Comparison of ENCODE assay signal across 8 mouse cellular contexts in genomic region chr9:124281912-124282686, GRCm38 (mm10). TPM values are rescaled to one million over a fixed set of nuclear protein-coding genes. Genes with fewer than 3 reads are reported as not detected.
DNase-seq lines count a peak whose midpoint lies in the region; ATAC-seq lines count a peak whose summit lies in the region.

No protein-coding gene starts in this region.

- H3K4me2 ChIP-seq in heart, embryonic 13.5 days: peak overlapping the region; percentile 81
- peak overlapping the region; percentile 73 for H3K4me2 ChIP-seq in liver, embryonic 12.5 days
- peak overlapping the region; percentile 70 for H3K4me2 ChIP-seq in stomach, embryonic 15.5 days

- ATAC-seq in erythroid progenitor cell, adult 5-6 weeks (replicated peaks; ENCODE audit: low FRiP score, poor library complexity, severe bottlenecking): peak; percentile 89
- ATAC-seq in heart, embryonic 13.5 days (ENCODE audit: extremely low read depth, insufficient number of reproducible peaks, low FRiP score, low TSS enrichment): peak; percentile 80
- peak; percentile 98 for ATAC-seq in liver, embryonic 12.5 days
- peak; percentile 98 for ATAC-seq in stomach, embryonic 15.5 days (ENCODE audit: insufficient read depth, low FRiP score, low read depth)

- 0 out of 2 replicates have a peak, but pooled peaks cover 7% of the 10 kb centered on the region for H3K9me3 ChIP-seq in heart, embryonic 13.5 days
- no peaks in the 10 kb centered on the region for H3K9me3 ChIP-seq in liver, embryonic 12.5 days (replicated peaks)
- H3K9me3 ChIP-seq in stomach, embryonic 15.5 days: no peaks in the 10 kb centered on the region

- DNase-seq in CD4-positive helper T cell, adult 2 months (ENCODE audit: low read depth, low spot score): peak; percentile 91
- DNase-seq in brain, embryonic 18.5 days (ENCODE audit: low read depth, low spot score): peak; percentile 85
- DNase-seq in kidney, postnatal 10 days: peak; percentile 88
- DNase-seq in natural killer cell, adult 2 months (ENCODE audit: low spot score in 2 of 2): peak; percentile 69 to 76

- H3K27me3 ChIP-seq in heart, embryonic 13.5 days (replicated peaks): no peaks in the 10 kb centered on the region
- H3K27me3 ChIP-seq in liver, embryonic 12.5 days (replicated peaks): no peaks in the 10 kb centered on the region
- no peaks in the 10 kb centered on the region for H3K27me3 ChIP-seq in stomach, embryonic 15.5 days (replicated peaks)

- WGBS in heart, embryonic 13.5 days: 1% methylated on average over 22 of the region's 22 CpGs
- 2% methylated on average over 22 of the region's 22 CpGs for WGBS in liver, embryonic 12.5 days (ENCODE audit: insufficient replicate concordance)
- under 1% methylated on average over 22 of the region's 22 CpGs for WGBS in stomach, embryonic 15.5 days

- peak overlapping the region; percentile 82 for H3K27ac ChIP-seq in heart, embryonic 13.5 days (replicated peaks)
- H3K27ac ChIP-seq in liver, embryonic 12.5 days: peak overlapping the region; percentile 74
- H3K27ac ChIP-seq in stomach, embryonic 15.5 days: peak overlapping the region; percentile 84

- peaks cover 19% of the 10 kb centered on the region for H3K36me3 ChIP-seq in heart, embryonic 13.5 days
- H3K36me3 ChIP-seq in liver, embryonic 12.5 days: peaks cover 15% of the 10 kb centered on the region
- H3K36me3 ChIP-seq in stomach, embryonic 15.5 days: no peaks in the 10 kb centered on the region

- H3K9ac ChIP-seq in heart, embryonic 13.5 days: peak overlapping the region; percentile 85
- peak overlapping the region; percentile 78 for H3K9ac ChIP-seq in liver, embryonic 12.5 days
- peak overlapping the region; percentile 51 for H3K9ac ChIP-seq in stomach, embryonic 15.5 days

- peak overlapping the region; percentile 69 for H3K4me3 ChIP-seq in heart, embryonic 13.5 days
- H3K4me3 ChIP-seq in liver, embryonic 12.5 days: peak overlapping the region; percentile 73
- H3K4me3 ChIP-seq in stomach, embryonic 15.5 days (replicated peaks): peak overlapping the region; percentile 83

- H3K4me1 ChIP-seq in heart, embryonic 13.5 days: peaks cover 19% of the 10 kb centered on the region
- peaks cover 24% of the 10 kb centered on the region for H3K4me1 ChIP-seq in liver, embryonic 12.5 days
- peaks cover 8% of the 10 kb centered on the region for H3K4me1 ChIP-seq in stomach, embryonic 15.5 days

RNA-seq across cellular contexts. Expression of gene 2010315B03Rik, which starts 30.4 kb away (rescaled TPM):
- total RNA-seq in erythroid progenitor cell, adult 5-6 weeks (2015; ENCODE audit: low replicate concordance): 5.0 and 12.3 TPM in 2 replicates
- total RNA-seq in erythroid progenitor cell, adult 5-6 weeks (2017; ENCODE audit: low replicate concordance): 3.0 and 9.2 TPM in 2 replicates
- polyA plus RNA-seq in heart, embryonic 13.5 days (2015; fragmentation: Nextera tagmentation; extraction: Ambion mirVana): 6.0 and 7.8 TPM in 2 replicates
- polyA plus RNA-seq in liver, embryonic 12.5 days (2016; fragmentation: Nextera tagmentation; extraction: Ambion mirVana): 3.8 and 4.1 TPM in 2 replicates
- 12.5 and 13.3 TPM in 2 replicates for polyA plus RNA-seq in stomach, embryonic 15.5 days (2015; fragmentation: Nextera tagmentation; extraction: Ambion mirVana)

Comparison
In these comparisons a context has a peak if more than half of its experiments do, and no peak if none do; other contexts are left out.
1. Peak in every context shown above with its lines: DNase-seq, ATAC-seq, H3K4me3 ChIP-seq and H3K27ac ChIP-seq.